Mouse (Mus musculus) bone marrow, adult 2 months (tissue): ENCODE measurements around the gene Tasp1. TPM values are rescaled to one million over a fixed set of nuclear protein-coding genes. Genes with fewer than 3 reads are reported as not detected.
"Not testable (repeated sequence)": the region's sequence is repeated elsewhere in the genome, so short reads cannot be mapped to it uniquely, and the experiment has no call there.

ENCODE experiments used
- H3K27ac ChIP-seq: fragments of 200-500 bp; 2 replicates; pipeline ENCODE4 v1.5.1; 2012; ENCODE audit warnings: low read depth, mild to moderate bottlenecking, control low read depth, inconsistent platforms, low read length; ENCODE audit not compliant: control insufficient read depth, poor library complexity, insufficient read depth
- H3K4me1 ChIP-seq: fragments of 200-500 bp; 2 replicates; pipeline ENCODE4 v1.6.1; 2011; ENCODE audit warnings: low read length; ENCODE audit not compliant: control insufficient read depth, insufficient read depth
- H3K4me3 ChIP-seq: fragments of 200-500 bp; replicated peaks from 2 replicates; pipeline ENCODE3; 2011; ENCODE audit warnings: mild to moderate bottlenecking, low read depth, low read length, control low read depth; ENCODE audit not compliant: control insufficient read depth
- CTCF ChIP-seq: fragments of 200-500 bp; IDR thresholded peaks from 2 replicates; pipeline ENCODE4 v1.5.1; 2011; ENCODE audit warnings: low read length, control low read depth; ENCODE audit not compliant: control insufficient read depth, insufficient read depth
- POLR2A ChIP-seq: fragments of 200-500 bp; IDR thresholded peaks from 2 replicates; pipeline ENCODE4 v1.6.1; 2011; ENCODE audit warnings: low read depth, mild to moderate bottlenecking, control low read depth, low read length, borderline replicate concordance; ENCODE audit not compliant: control insufficient read depth
- WGBS: fragments of 180-500 bp; shearing (Covaris S2); methylation state at CpG from one replicate; pipeline ENCODE4 v1.1.7; 2018; 5-methylcytosine and 5-hydroxymethylcytosine counted together
- polyA plus RNA-seq: library from polyadenylated mRNA; stranded (reverse); fragments of >200 nt; gene quantifications from 2 replicates; pipeline ENCODE4 v1.2.4, GENCODE M21; 2011; ENCODE audit warnings: low replicate concordance; ENCODE audit not compliant: missing spikeins, insufficient read depth, insufficient read length

The Tasp1 gene
- polyA plus RNA-seq, 1 experiment: 7.1 TPM

- 85% methylated on average over 7 of the region's 7 CpGs for WGBS
- Histone ChIP-seq H3K4me1 (no peaks in the 10 kb centered on the region), H3K4me3 (no peak overlapping the region), H3K27ac (no peak overlapping the region)
- TF ChIP-seq CTCF: no peak
- TF ChIP-seq POLR2A: no peak
Measured at GRCm38 (mm10) chr2:139883581-139884263, 182.9 kb downstream of the Tasp1 start.

- H3K4me3 ChIP-seq: no peak overlapping the region
- no peak overlapping the region for H3K27ac ChIP-seq
- no peak for TF ChIP-seq POLR2A
- TF ChIP-seq CTCF: no peak
- 83% methylated on average over 7 of the region's 7 CpGs for WGBS
- H3K4me1 ChIP-seq: no peaks in the 10 kb centered on the region
Measured at GRCm38 (mm10) chr2:139878052-139878621, 188.5 kb downstream of the Tasp1 start.

GRCm38 (mm10) chr2:139875876-139876275 is 190.7 kb downstream of the Tasp1 start:
- H3K4me3 ChIP-seq: no peak overlapping the region
- no peak overlapping the region for H3K27ac ChIP-seq
- no peak for TF ChIP-seq CTCF
- TF ChIP-seq POLR2A: no peak
- WGBS: 86% methylated on average over 3 of the region's 3 CpGs
- H3K4me1 ChIP-seq: no peaks in the 10 kb centered on the region

GRCm38 (mm10) chr2:139874173-139874572 is 192.4 kb downstream of the Tasp1 start:
- TF ChIP-seq CTCF: no peak
- TF ChIP-seq POLR2A: no peak
- Histone ChIP-seq H3K4me3 (no peak overlapping the region), H3K4me1 (no peaks in the 10 kb centered on the region), H3K27ac (no peak overlapping the region)
- WGBS: 85% methylated on average over 3 of the region's 3 CpGs

GRCm38 (mm10) chr2:139873762-139874161 is 192.8 kb downstream of the Tasp1 start:
- no peak for TF ChIP-seq POLR2A
- no peak for TF ChIP-seq CTCF
- Histone ChIP-seq H3K4me1 (no peaks in the 10 kb centered on the region), H3K4me3 (no peak overlapping the region), H3K27ac (no peak overlapping the region)
- 89% methylated on average over 2 of the region's 2 CpGs for WGBS

GRCm38 (mm10) chr2:139869071-139869470 is 197.5 kb downstream of the Tasp1 start:
- not testable (repeated sequence) for H3K27ac ChIP-seq, H3K4me3 ChIP-seq, H3K4me1 ChIP-seq
- 97% methylated on average over 2 of the region's 2 CpGs for WGBS

GRCm38 (mm10) chr2:139863396-139863795 is 203.2 kb downstream of the Tasp1 start:
- 83% methylated on average over 3 of the region's 3 CpGs for WGBS
- not testable (repeated sequence) for H3K4me1 ChIP-seq, H3K27ac ChIP-seq, H3K4me3 ChIP-seq

- no peak for TF ChIP-seq CTCF
- no peak for TF ChIP-seq POLR2A
- 85% methylated on average over 5 of the region's 5 CpGs for WGBS
- no peak overlapping the region for H3K4me3 ChIP-seq
- H3K27ac ChIP-seq: no peak overlapping the region
- H3K4me1 ChIP-seq: no peaks in the 10 kb centered on the region
Measured at GRCm38 (mm10) chr2:139860133-139860494, 206.5 kb downstream of the Tasp1 start.

GRCm38 (mm10) chr2:139859424-139860132 is 207.0 kb downstream of the Tasp1 start:
- TF ChIP-seq POLR2A (no peak), CTCF (no peak)
- H3K4me3 ChIP-seq: no peak overlapping the region
- no peak overlapping the region for H3K27ac ChIP-seq
- no peaks in the 10 kb centered on the region for H3K4me1 ChIP-seq
- 21% methylated on average over 3 of the region's 3 CpGs for WGBS
